Mouse (Mus musculus) megakaryocyte, embryonic 14.5 days (primary cell): ENCODE measurements around the gene Cope.

ENCODE experiments used
- FLI1 ChIP-seq: IDR thresholded peaks from 2 replicates; pipeline ENCODE4 v1.6.1; 2012; ENCODE audit warnings: low read length, inconsistent platforms, mixed read lengths
- GATA1 ChIP-seq: IDR thresholded peaks from 3 replicates; pipeline ENCODE4 v1.6.1; 2012; ENCODE audit warnings: mixed read lengths, low read length, inconsistent platforms, borderline replicate concordance

DNA sequence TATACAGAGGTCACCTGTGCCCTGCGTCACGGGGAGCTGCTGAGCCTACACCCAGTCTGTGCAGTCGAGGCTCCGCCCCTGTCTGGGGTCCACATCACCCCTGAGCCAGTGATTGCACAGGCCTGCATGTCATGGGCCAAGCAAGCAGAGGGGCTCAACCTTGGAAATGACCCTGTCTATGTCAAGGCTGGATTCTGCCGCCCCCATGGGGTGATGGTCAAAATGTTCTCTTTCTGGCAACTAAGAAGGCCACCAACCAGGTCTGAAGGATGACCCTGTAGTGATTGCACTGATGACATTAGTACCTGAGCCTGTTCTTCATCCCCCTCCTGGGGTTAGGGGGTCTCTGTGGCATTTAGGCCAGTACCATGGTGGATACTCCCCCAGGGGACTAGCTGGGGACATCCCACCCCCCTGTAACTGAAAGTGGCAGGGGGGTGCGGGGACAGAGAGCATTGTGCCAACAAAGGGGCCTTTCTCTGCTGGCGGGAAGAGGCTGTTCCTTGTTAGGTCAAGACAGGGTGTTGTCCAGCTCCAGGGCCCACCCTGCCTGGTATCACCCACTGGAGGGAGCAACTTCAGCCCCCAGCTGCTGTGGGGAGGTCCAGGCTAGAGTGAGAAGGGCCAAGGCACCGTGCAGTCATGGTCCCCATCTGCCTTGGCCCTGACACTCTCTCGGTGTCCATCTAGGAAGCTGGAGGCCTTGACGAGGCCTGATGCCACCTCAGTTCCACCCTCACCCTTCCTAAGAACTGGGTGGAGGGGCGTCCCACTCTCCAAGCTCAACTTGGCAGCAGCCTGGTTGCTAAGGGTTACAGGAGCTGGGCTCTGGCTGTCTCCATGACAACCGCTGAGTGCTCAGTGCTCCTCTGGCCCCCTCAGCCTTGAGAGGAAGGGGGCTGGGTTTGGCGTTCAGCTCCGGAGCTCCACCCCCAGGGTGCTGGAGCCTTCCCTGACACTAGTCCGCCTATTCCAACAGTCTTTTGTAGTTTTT lies 14.5 kb downstream of the Cope start:
- TF ChIP-seq GATA1, result no peak
- TF ChIP-seq FLI1, result no peak
